Mouse (Mus musculus) embryonic facial prominence, embryonic 15.5 days (tissue): ENCODE measurements at regions not wholly inside any gene's neighbourhood (a gene's known extent, or its start where the extent isn't known, plus 50 kb on each side); places are given as distances from the start of the nearest gene placed in this dataset.
A peak's percentile ranks its signal among the peaks of the same experiment; 100 is the strongest.

Experiments used
- ATAC-seq: fragments of 200-750 bp; cut with Nextera tagmentation; 2 replicates; pipeline ENCODE4 v1.8.0; 2017; ENCODE audit warnings: low read depth, moderate TSS enrichment; ENCODE audit not compliant: insufficient number of reproducible peaks, low FRiP score, low TSS enrichment
- H3K27ac ChIP-seq: fragments of 300-500 bp; sonication (generic); replicated peaks from 2 replicates; pipeline ENCODE4 v1.5.1; 2015; ENCODE audit warnings: mild to moderate bottlenecking, inconsistent platforms
- H3K27me3 ChIP-seq: fragments of 300-500 bp; sonication (generic); 2 replicates; pipeline ENCODE4 v1.6.1; 2015; ENCODE audit warnings: inconsistent platforms
- H3K36me3 ChIP-seq: fragments of 300-500 bp; sonication (generic); 2 replicates; pipeline ENCODE4 v1.6.1; 2015; ENCODE audit warnings: mild to moderate bottlenecking, inconsistent platforms
- H3K4me1 ChIP-seq: fragments of 300-500 bp; sonication (generic); 2 replicates; pipeline ENCODE4 v1.6.1; 2015; ENCODE audit warnings: inconsistent platforms
- H3K4me2 ChIP-seq: fragments of 300-500 bp; sonication (generic); replicated peaks from 2 replicates; pipeline ENCODE4 v1.6.1; 2015; ENCODE audit warnings: mild to moderate bottlenecking, inconsistent platforms
- H3K4me3 ChIP-seq: fragments of 300-500 bp; sonication (generic); replicated peaks from 2 replicates; pipeline ENCODE4 v1.5.1; 2015; ENCODE audit warnings: mild to moderate bottlenecking, inconsistent platforms
- H3K9ac ChIP-seq: fragments of 300-500 bp; sonication (generic); 2 replicates; pipeline ENCODE4 v1.6.1; 2015; ENCODE audit warnings: inconsistent platforms
- H3K9me3 ChIP-seq: fragments of 300-500 bp; sonication (generic); replicated peaks from 2 replicates; pipeline ENCODE4 v1.6.1; 2016; ENCODE audit warnings: inconsistent platforms
- WGBS: fragments of 180-500 bp; shearing (Covaris S2); methylation state at CpG from one replicate; pipeline ENCODE4 v1.1.7; 2015; 5-methylcytosine and 5-hydroxymethylcytosine counted together

DNA sequence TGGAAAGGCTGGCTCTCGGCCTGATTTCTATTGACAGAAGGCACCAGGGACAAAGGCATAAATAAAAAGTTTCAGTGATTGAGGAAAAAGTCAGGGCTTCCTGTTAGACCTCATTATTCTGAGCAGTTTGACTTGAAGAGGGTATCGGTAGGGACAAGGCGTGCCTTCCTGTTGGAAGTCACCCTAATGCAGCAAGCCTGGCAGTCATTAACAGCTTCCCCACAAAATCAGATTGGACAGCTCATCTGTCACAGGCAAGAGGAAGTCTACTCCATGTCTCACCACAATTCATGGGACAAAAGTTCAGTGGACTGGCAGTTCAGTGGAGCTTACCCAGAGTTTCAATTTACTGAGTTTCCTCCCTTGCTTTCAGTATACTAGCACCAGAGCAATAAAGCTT, 715.5 kb downstream of the Fam181b start:
- H3K9me3 ChIP-seq, result no peaks in the 10 kb centered on the region
- H3K27me3 ChIP-seq, result no peaks in the 10 kb centered on the region
- no peaks in the 10 kb centered on the region for H3K4me1 ChIP-seq
- WGBS, result 34% methylated on average over 3 of the region's 3 CpGs
- no peak overlapping the region for H3K4me2 ChIP-seq
- no peak for ATAC-seq
- no peak overlapping the region for H3K27ac ChIP-seq
- H3K36me3 ChIP-seq, result no peaks in the 10 kb centered on the region
- no peak overlapping the region for H3K9ac ChIP-seq
- no peak overlapping the region for H3K4me3 ChIP-seq

DNA sequence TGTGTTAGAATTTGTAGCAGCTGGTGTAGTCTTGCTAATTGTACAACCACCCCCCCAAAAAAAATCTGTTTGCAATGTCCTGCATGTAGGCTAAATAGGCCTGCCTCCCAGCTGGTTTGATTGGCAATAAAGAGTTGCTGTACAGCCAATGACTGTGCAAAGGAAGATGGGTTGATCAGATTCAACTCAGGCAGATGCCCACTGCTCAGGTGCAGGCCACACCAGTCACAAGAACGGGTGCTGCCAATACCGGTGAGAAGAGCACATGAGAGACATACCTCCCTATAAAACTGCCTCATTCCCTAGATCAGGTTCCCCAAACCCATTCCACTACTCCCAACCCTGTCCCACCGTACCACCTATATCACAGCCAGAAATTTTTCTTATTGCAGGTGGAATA, 756.0 kb downstream of the Fam181b start:
- no peak for ATAC-seq
- no peak overlapping the region for H3K27ac ChIP-seq
- no peaks in the 10 kb centered on the region for H3K27me3 ChIP-seq
- WGBS, result 78% methylated on average over 3 of the region's 3 CpGs
- no peak overlapping the region for H3K4me2 ChIP-seq
- H3K36me3 ChIP-seq, result no peaks in the 10 kb centered on the region
- H3K9me3 ChIP-seq, result no peaks in the 10 kb centered on the region
- H3K9ac ChIP-seq, result no peak overlapping the region
- H3K4me1 ChIP-seq, result no peaks in the 10 kb centered on the region
- no peak overlapping the region for H3K4me3 ChIP-seq

DNA sequence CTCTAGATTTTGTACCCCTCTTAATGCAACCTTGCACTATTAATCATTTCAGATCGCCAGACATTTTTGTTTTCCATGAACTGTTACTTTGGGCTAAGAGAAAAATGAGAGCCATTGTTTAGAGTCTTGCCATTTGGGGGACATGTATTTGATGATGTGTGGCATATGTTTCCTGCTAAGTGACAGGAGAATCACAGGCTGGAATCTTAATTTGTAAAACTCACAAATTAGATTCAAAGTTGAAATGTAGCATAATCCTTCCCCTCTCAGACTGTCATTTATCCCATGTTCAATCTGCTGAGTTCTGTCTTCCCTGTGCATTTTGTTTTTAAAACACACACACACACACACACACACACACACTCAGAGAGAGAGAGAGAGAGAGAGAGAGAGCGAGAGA, 756.5 kb downstream of the Fam181b start:
- Histone ChIP-seq H3K4me3 (no peak overlapping the region), H3K4me1 (no peaks in the 10 kb centered on the region), H3K27me3 (no peaks in the 10 kb centered on the region), H3K27ac (no peak overlapping the region), H3K9me3 (no peaks in the 10 kb centered on the region), H3K4me2 (no peak overlapping the region), H3K9ac (no peak overlapping the region), H3K36me3 (no peaks in the 10 kb centered on the region)
- no peak for ATAC-seq
- WGBS, result 68% methylated on average over 1 of the region's 2 CpGs

DNA sequence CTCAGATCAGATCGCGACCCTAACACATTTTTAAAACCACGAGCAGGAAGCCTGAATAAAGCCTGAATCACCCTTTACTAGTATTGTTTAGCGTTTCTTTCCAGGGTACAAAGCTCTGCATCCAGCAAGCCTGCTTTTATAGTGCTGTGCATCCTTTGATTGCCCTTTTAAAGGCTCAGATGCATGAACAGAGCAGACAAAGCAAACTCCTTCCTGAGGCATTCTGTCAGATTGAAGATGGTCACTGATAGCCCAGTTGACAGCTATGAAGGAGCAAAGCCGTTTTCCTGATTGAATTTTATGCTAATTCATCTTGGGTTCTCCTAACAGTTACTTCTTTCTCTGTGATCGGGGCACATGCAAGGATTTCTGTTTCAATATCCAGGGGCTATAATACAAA, 775.4 kb downstream of the Fam181b start:
- Histone ChIP-seq H3K36me3 (no peaks in the 10 kb centered on the region), H3K27ac (no peak overlapping the region), H3K27me3 (no peaks in the 10 kb centered on the region), H3K9ac (no peak overlapping the region), H3K4me2 (no peak overlapping the region), H3K4me3 (no peak overlapping the region), H3K9me3 (no peaks in the 10 kb centered on the region), H3K4me1 (no peaks in the 10 kb centered on the region)
- WGBS, result 62% methylated on average over 6 of the region's 6 CpGs
- ATAC-seq, result no peak

DNA sequence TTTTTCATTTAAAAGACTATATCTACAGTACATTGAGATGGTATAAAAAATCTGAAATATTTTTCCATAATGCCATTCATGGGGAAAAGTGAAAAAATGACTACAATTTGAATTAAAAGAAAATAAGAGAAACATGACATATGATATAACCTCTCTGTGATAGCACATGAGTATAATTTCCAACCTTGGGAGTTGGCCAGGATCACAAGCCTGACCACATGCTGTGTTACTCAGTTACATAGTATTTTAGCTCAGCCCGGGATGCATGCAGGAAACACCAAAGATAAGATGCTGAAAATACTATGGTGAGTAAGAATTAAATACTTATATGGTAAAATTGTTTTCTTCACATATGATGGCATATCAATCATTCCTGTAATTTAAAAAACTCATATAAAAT, 814.0 kb downstream of the Fam181b start:
- Histone ChIP-seq H3K9ac (no peak overlapping the region), H3K4me1 (no peaks in the 10 kb centered on the region), H3K36me3 (no peaks in the 10 kb centered on the region), H3K4me3 (no peak overlapping the region), H3K27me3 (no peaks in the 10 kb centered on the region), H3K9me3 (no peaks in the 10 kb centered on the region), H3K4me2 (no peak overlapping the region), H3K27ac (no peak overlapping the region)
- whole genome bisulfite sequencing, result 85% methylated on average over 1 of the region's 1 CpGs
- ATAC-seq, result no peak

DNA sequence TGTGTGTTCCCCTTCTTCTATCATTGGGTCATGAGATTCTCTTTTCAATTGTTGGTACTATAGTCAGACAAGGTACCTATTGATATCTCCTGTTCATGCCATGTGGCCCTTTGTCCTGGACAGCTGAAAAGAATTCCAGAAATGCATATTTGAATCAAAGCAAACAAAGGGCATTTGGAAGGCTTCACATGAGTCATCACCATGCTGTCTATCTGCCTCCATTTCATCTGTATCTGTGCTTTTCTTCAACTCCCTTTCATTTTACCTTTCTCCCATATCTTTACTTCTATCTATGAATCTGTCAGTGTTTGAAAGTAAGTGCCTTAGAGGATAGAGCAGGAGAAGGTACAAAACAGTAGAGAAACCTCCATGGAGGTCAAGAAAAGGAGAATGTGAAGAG, 817.3 kb downstream of the Fam181b start:
- Histone ChIP-seq H3K27me3 (no peaks in the 10 kb centered on the region), H3K36me3 (no peaks in the 10 kb centered on the region), H3K27ac (no peak overlapping the region), H3K9me3 (no peaks in the 10 kb centered on the region), H3K4me1 (no peaks in the 10 kb centered on the region), H3K4me2 (no peak overlapping the region), H3K4me3 (no peak overlapping the region), H3K9ac (no peak overlapping the region)
- ATAC-seq, result no peak

DNA sequence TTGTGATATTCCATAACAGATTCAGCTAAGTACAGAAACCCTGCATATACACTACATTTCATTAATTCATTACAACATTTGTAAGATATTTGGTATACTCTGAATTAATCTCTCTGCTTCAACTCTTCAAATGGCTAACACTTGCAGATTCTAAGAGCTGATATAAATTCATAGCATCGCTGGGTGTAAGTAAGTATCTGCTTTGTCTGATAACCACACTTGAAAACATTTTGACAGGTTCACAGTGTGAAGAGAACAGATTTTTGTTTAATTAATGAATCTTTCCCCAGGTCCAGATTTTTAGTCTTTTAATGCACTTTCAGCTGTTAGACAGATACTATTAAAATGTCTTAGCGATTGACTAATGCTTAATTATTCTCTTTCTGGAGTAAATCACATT, 823.1 kb downstream of the Fam181b start:
- no peak overlapping the region for H3K9ac ChIP-seq
- no peaks in the 10 kb centered on the region for H3K9me3 ChIP-seq
- no peak for ATAC-seq
- no peaks in the 10 kb centered on the region for H3K36me3 ChIP-seq
- H3K27me3 ChIP-seq, result no peaks in the 10 kb centered on the region
- no peak overlapping the region for H3K27ac ChIP-seq
- no peak overlapping the region for H3K4me2 ChIP-seq
- no peak overlapping the region for H3K4me3 ChIP-seq
- WGBS, result 78% methylated on average over 2 of the region's 2 CpGs
- H3K4me1 ChIP-seq, result no peaks in the 10 kb centered on the region

DNA sequence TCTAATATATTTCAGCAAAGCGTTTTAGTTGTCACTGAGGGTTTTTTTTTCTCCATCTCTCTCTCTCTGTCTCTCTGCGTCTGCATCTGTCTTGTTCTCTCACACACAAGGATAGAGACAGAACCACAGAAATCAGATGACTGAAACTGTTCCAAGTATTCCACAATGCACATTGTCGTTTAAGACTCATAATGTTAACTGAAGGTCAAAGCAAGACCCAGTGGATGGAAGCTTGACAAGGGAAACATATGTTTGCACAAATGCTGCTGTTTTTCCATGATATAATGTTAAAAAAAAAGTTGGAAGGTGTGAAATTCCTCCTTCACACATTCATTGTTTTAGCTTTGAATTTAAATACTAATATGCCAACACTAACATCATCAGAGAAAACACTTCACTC, 857.3 kb downstream of the Fam181b start:
- H3K4me2 ChIP-seq, result no peak overlapping the region
- no peaks in the 10 kb centered on the region for H3K36me3 ChIP-seq
- no peaks in the 10 kb centered on the region for H3K9me3 ChIP-seq
- WGBS, result 67% methylated on average over 3 of the region's 3 CpGs
- no peak overlapping the region for H3K27ac ChIP-seq
- H3K4me1 ChIP-seq, result no peaks in the 10 kb centered on the region
- no peaks in the 10 kb centered on the region for H3K27me3 ChIP-seq
- no peak for ATAC-seq
- no peak overlapping the region for H3K9ac ChIP-seq
- no peak overlapping the region for H3K4me3 ChIP-seq

DNA sequence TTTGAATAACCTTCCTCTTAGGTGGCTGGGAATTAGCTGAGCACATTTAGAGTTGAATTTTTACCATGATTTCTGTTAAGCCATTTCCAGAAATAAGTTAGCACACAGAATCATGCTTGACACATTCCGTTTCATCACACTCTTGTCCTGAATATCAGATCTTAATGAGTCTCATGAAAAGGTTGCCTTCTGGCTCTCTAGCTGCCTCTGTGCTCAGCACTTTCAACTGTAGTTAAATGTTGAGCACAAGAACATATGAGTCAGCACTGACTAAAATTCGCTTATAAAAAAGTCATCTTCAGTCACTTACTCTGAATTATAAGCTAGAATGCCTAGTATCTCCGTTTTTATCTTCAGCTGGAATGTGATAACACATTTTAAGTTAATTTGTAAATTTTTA, 902.4 kb downstream of the Fam181b start:
- no peak overlapping the region for H3K27ac ChIP-seq
- H3K9me3 ChIP-seq, result no peaks in the 10 kb centered on the region
- H3K4me2 ChIP-seq, result no peak overlapping the region
- 63% methylated on average over 3 of the region's 3 CpGs for WGBS
- H3K4me1 ChIP-seq, result no peaks in the 10 kb centered on the region
- H3K27me3 ChIP-seq, result no peaks in the 10 kb centered on the region
- no peak overlapping the region for H3K4me3 ChIP-seq
- no peak overlapping the region for H3K9ac ChIP-seq
- ATAC-seq, result no peak
- H3K36me3 ChIP-seq, result no peaks in the 10 kb centered on the region

DNA sequence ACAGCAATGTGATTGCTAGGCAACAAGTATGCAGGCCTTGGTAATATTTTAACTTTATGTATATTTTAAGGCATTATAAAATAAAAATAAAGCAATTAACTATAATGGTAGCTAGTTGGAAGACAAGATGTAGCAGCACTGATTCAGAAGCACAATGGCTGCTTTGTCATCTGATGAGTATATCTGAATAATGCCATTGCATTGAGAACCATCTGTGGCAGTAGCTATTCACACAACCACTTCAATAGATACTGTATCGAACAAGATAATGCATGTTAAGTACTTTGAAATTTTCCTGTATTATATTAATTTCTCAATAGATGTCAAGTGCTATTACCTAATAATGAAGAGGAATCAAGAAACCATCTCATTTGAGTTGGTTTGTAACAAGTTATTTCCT, 923.1 kb downstream of the Fam181b start:
- H3K4me1 ChIP-seq, result no peaks in the 10 kb centered on the region
- H3K27ac ChIP-seq, result no peak overlapping the region
- WGBS, result 65% methylated on average over 1 of the region's 1 CpGs
- H3K27me3 ChIP-seq, result no peaks in the 10 kb centered on the region
- no peak overlapping the region for H3K4me2 ChIP-seq
- no peaks in the 10 kb centered on the region for H3K9me3 ChIP-seq
- H3K4me3 ChIP-seq, result no peak overlapping the region
- H3K9ac ChIP-seq, result no peak overlapping the region
- ATAC-seq, result no peak
- H3K36me3 ChIP-seq, result no peaks in the 10 kb centered on the region

DNA sequence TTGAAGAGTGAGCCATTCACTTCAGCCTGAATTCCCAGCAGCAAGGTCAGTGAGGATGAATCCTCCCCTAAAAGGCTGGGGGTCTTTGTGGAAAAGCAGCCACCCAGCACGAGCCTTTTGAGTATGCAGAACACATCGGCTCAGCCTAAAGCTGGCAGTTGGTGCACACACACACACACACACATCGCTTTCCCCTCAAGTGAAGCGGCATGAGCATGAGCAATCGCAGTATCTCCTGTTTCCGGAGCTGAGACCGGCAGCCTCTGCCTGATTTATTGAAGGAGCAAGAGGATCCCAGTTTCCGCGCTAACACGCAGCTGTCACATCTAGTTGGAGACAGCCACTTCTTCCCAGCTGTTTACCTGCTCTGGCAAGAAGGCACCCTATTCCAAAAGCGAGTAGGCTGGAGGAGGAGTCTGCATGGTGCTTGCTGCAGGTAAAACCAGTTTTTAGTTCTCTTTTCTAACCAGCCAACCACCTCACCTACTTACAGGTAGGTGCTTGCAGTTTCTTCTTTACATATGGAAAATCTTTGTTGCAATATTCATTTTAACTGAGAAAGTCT, 962.9 kb downstream of the Fam181b start:
- H3K27ac ChIP-seq, result no peak overlapping the region

DNA sequence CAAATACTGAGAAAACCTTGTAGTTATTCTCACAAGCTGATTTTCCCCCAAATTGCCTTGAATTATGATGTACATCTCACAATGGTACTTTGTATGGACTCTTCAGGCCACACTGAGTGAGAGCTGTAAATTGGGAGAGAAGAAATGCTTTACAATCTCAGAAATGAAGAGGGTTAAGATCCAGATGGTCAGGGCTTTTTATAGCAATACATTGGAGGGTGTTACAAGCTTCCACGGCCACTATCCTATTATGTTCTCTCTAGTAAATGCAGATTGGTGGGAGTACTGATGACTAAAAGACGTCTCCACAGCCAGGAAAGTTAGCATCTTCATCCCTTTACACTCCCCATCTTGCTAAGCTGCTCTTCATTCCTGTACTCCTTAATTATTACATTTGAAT, 965.8 kb downstream of the Fam181b start:
- 59% methylated on average over 2 of the region's 2 CpGs for WGBS
- Histone ChIP-seq H3K4me3 (no peak overlapping the region), H3K4me1 (no peaks in the 10 kb centered on the region), H3K27me3 (no peaks in the 10 kb centered on the region), H3K4me2 (no peak overlapping the region), H3K36me3 (no peaks in the 10 kb centered on the region), H3K27ac (no peak overlapping the region), H3K9ac (no peak overlapping the region), H3K9me3 (no peaks in the 10 kb centered on the region)
- no peak for ATAC-seq

More for the DNA sequence above, 962.9 kb downstream of the Fam181b start:
- 19% methylated on average over 11 of the region's 11 CpGs for WGBS
- no peak for ATAC-seq
- Histone ChIP-seq H3K4me2 (peak overlapping the region; percentile 34), H3K36me3 (no peaks in the 10 kb centered on the region), H3K4me1 (no peaks in the 10 kb centered on the region), H3K9me3 (no peaks in the 10 kb centered on the region), H3K4me3 (peak overlapping the region; percentile 8), H3K9ac (no peak overlapping the region), H3K27me3 (no peaks in the 10 kb centered on the region)
